Mouse (Mus musculus): ENCODE measurements around the gene Cd52.

DNA sequence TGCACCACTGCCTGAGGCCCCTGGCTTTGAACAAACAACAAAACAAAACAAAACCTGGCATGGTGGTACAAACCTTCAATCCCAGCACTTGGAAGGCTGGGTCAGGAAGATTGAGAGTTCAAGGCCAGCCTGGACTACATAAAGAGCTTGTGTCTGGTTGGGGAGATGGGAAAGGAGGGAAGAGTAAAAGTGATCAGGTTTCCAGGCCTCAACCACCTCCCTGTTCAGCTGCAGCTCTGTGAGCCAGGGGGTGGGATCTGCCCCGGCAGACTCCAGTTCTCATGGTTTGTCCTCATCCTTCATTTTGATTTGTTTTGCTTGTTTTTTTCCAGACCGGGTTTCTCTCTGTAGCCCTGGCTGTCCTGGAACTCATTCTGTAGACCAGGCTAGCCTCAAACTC is 21.6 kb upstream of the Cd52 start:
- no peak for TF ChIP-seq CTCF (IDR thresholded peaks at IDR 0.05; ENCODE audit: control insufficient read depth, insufficient read depth, insufficient read length)
- no peak for TF ChIP-seq FOSL1 (IDR thresholded peaks at IDR 0.05; ENCODE audit: insufficient read depth, low read length, poor library complexity, severe bottlenecking)
- TF ChIP-seq MAX (IDR thresholded peaks at IDR 0.05), result no peak
- TF ChIP-seq MYOG (IDR thresholded peaks at IDR 0.05; ENCODE audit: control insufficient read depth, extremely low read depth, insufficient read length), result no peak
- TF ChIP-seq CEBPB (IDR thresholded peaks at IDR 0.05; ENCODE audit: low read depth), result no peak
- no peak for TF ChIP-seq USF1 (IDR thresholded peaks at IDR 0.05; ENCODE audit: low read depth)
- TF ChIP-seq MYOD1 (IDR thresholded peaks at IDR 0.05; ENCODE audit: control insufficient read depth, insufficient read length, low read depth), result no peak

All from C2C12 (cell line).